Mouse (Mus musculus): ENCODE data around the gene Hsp90b1. TPM values are rescaled to one million over a fixed set of nuclear protein-coding genes. Genes with fewer than 3 reads are reported as not detected.

Gene Hsp90b1
- 27.1 and 49.8 TPM in 2 replicates for polyA plus RNA-seq (2012; ENCODE audit: low replicate concordance)

GRCm38 (mm10) chr10:86705318-86705921 is at the start of gene Hsp90b1, which contains the start of gene Ttc41:
Hsp90b1 (minus strand) TSS chr10:86705509.
Ttc41 (plus strand) TSS chr10:86705811.

Other genes starting within 250 kb of the Hsp90b1 start
- 0.11 and 1.5 TPM in 2 replicates for gene Syn3, start 206.6 kb downstream of the Hsp90b1 start, polyA plus RNA-seq (2012; ENCODE audit: low replicate concordance)
- gene Ttc41, start 302 bp upstream of the Hsp90b1 start, polyA plus RNA-seq (2012; ENCODE audit: low replicate concordance), result 0.09 and 0.10 TPM in 2 replicates
- gene Gm49358, start 58.5 kb upstream of the Hsp90b1 start, polyA plus RNA-seq (2012; ENCODE audit: low replicate concordance), result not detected in 2 replicates
- gene Nt5dc3, start 73.5 kb upstream of the Hsp90b1 start, polyA plus RNA-seq (2012; ENCODE audit: low replicate concordance), result 2.1 and 5.1 TPM in 2 replicates